Mouse (Mus musculus) lung, postnatal 10 days (tissue): ENCODE measurements around the gene Fam98c.
"Not testable (repeated sequence)": the region's sequence is repeated elsewhere in the genome, so short reads cannot be mapped to it uniquely, and the experiment has no call there.

Source experiments
- DNase-seq: peaks from one replicate; pipeline ENCODE4 v3.0.0; 2021

The Fam98c gene

DNA sequence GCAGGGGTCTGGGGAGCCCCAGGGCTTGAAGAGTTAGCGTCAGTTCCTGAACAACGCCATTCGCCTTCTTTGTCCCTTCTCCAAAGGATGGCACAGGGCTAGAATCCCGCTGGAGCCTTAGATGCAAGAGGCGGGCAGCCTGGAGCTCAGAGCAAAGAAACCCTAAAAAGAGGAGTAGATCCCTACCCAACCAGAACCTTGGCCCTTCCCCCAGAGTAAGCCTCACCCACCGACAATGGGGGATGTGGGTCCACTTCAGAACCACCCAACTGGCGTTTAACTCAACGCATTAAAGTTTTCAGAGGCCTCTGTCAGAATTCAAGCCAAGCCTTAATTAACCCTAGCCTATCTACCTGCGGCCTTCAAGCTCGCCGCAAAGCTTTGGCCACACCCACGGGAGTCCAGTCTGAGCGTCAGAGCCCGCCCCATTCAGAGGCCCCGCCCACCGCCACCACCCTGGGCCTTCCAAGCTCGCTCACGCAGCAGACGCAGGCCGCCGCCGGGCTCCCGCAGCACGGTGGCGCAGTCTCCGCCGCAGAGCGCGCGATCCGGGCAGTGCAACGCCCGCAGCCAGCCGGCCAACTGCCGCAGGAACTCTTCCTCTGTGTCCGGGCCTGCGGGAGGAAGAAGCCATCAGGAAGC lies 717 bp downstream of the Fam98c start:
- peak; percentile 94 for DNase-seq

DNA sequence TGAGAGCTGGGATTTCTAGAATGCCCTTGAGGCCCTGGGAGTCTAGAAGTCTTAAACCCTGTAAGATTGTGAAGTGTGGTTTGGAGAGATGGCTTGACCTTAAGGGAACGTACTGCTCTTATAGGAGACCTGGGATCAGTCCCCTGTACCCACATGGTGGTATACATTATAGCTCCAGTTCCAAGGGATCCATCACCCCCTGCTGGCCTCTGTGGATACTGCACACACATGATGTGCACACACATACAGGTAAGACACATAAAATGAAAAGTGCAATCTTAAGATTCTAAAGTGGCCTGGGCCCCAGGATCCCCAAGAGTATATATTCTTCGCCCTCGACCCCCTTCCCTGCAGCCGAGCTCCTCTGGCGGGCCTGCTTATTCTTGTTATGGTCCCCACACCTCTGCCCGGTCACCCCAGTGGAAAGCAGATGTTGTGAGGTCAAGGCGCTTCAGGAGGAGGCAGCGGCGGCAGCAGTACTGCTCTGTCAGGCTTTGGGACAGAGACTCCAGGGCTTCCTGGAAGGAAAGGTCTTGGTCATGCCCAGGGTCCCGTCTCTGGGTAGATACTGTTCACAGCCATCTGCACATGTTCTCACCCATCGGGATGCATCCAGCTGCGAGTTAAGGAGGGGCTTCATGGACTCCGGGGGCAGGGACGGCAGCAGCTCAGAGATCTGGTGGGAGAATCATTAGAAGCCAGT lies 1.9 kb downstream of the Fam98c start:
- DNase-seq: no peak

DNA sequence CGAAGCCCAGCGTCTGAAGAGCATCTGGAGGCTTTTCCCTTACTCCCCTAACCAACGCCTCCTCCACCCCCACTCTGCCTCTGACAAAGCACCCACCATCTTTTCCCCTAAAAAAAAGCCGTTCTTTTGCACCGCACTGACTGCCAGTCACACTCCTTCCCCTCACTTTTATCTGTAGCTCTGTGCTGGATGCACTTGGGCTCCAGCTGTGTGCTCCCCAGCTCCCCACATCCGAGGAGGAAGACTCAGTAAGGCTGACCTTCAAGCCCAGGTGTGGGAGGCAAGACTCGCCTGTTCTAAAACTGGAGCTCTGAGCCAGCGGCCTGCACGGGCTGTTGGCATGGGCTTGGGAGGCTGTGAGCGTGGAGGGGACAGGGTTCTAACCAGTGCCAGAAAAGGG lies 4.5 kb downstream of the Fam98c start:
- no peak for DNase-seq

DNA sequence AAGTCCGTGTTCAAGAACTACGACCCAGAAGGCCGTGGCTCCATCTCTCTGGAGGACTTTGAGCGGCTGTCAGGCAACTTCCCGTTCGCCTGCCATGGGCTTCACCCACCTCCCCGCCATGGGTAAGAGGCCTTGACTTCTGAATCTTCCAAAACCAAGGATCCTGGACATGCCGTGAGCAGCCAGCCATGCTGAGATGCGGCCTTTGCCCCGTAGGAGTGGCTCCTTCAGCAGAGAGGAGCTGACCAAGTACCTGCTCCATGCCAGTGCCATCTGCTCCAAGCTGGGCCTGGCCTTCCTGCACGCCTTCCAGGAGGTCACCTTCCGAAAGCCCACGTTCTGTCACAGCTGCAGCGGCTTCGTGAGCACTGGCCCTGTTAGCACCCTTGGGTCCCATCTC lies 7.3 kb downstream of the Fam98c start:
- no peak for DNase-seq

GRCm38 (mm10) chr7:29146625-29147367 lies 9.2 kb downstream of the Fam98c start:
- DNase-seq: no peak

DNA sequence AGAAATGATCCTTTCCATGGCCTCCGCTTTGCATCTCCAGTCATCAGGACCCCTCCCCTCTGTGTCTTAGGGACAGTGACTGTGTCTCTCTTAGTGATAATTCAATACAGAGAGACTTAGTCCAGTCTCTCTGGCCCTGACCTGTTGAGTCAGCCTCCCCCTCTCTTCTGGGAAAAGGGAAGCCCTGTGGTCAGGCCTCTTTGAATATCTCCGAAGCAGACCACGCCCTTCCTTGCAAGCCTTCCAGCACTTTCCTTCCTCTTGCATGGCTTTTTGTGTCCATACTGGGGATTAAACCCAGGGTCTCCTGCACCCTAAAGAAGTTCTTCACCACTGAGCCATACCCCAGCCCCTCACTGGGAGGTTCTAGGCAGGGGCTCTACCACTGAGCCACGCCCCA lies 12.0 kb downstream of the Fam98c start:
- no peak for DNase-seq

DNA sequence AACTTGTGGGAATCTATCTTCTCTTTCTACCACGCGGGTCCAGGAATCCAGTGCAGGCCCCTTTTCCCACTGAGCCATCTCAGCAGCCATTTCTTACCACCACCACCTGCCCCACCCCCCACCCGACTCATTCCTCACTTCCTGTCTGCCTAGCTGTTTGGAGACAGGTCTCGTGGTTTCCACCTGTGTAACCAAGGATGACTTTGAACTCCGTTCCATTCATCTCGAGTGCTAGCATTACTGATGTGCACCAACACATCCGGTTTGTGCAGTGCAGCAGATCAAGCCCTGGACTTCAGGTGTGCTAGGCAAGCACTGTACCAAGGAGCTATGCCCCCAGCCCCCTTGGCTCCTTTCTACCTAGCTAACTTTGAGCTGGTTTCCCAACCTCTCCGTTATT lies 14.6 kb downstream of the Fam98c start:
- no peak for DNase-seq

- DNase-seq: not testable (repeated sequence)
Observed at GRCm38 (mm10) chr7:29139237-29139636, 16.8 kb downstream of the Fam98c start.

DNA sequence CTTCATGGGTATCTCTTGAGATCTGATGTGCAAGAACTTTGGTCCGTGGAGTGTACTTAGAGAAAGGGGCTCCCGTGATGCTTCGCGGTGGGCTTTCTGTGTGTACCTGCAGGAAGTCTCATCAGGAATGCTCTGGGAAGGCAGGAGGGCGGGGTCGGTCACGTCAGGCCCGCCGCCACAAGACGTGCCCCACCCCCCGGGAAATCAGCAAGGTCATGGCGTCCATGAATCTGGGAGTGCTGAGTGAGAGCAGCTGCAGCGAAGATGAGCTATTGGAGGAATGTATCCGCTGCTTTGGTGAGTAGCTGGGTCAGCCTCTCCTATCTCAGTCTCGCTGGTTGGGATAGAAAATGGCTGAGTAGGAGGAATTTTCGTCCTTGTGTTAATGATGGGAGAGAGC lies 18.6 kb downstream of the Fam98c start:
- DNase-seq: no peak

DNA sequence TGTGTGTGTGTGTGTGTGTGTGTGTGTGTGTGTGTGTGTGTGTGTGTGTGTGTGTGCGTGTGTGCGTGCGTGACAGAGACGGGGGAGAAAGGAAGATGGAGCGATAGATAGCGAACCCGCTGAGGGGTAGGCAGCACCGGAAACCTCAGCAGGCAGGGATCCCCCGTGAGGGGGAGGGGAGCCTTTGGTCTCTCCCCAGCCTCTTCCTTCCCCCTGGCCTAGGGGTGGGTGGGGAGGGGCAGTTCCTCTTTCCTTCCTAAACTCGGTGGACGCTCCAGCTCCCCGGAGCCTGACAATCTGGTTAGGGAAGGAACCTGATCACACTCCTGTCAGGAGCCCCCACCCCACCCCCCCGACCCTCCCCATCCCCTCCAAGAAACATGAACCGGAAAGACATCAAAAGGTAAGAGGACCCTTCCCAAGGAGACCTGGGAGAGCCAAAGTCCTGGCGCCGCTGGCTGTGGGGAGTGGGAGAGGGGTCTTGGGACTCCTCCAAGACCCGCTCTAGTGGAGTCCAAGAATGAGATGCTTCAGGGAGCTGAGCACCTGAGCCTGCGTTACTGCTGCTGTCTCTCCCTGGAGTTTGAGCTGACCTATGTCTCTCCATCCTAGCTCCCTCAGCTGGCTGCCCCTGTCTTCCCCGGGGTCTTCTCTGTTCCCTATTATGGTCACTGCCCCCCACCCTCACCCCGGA lies 21.2 kb downstream of the Fam98c start, which contains the start of gene Rasgrp4:
Rasgrp4 (plus strand) TSS at position 159 of the 694 bp plus-strand sequence.
- DNase-seq: peak; percentile 50

DNA sequence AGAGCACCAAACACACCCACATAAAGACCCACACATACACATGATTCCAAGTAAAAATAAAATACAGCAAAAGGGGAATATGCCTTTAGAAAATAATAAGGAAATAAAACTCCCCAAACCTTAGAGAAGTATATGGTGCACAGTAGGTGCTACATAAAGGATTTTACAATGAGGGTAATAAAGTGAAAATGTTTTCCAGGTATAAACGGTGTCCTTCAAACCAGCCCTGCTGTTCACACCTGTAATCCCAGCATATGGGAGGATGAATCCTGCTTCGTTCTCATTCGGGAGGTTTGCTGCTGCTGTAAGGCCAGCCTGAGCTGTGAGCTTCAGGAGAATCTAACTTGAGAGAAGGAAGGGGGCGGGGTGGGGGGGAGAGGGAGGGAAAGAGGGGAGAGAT lies 21.8 kb downstream of the Fam98c start:
- DNase-seq: no peak

DNA sequence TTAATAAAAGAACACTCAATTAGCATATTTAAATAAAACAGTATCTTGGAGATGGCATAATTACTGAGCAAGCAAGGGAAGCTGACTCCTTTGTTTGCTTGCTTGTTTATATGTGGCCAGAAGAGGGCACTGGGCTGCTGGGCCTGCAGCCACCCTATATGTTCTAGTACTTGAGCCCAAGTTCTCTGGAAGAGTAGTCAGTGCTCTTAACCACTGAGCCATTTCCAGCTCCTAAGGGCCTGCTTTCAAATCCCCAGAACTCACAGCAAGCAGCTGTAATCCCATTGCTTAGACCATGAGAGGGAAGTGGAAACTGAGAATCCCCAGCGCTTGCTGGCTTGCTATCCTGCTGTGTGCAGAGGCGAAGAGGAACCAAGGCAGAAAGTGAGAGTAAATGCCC lies 27.3 kb downstream of the Fam98c start:
- no peak for DNase-seq

GRCm38 (mm10) chr7:29126173-29126915 lies 29.7 kb downstream of the Fam98c start:
- DNase-seq: peak; percentile 78

GRCm38 (mm10) chr7:29124970-29125369 lies 31.1 kb downstream of the Fam98c start, which contains the start of gene Ryr1:
Gene Ryr1, minus strand, starts transcription at chr7:29125179.
- DNase-seq: peak; percentile 82

DNA sequence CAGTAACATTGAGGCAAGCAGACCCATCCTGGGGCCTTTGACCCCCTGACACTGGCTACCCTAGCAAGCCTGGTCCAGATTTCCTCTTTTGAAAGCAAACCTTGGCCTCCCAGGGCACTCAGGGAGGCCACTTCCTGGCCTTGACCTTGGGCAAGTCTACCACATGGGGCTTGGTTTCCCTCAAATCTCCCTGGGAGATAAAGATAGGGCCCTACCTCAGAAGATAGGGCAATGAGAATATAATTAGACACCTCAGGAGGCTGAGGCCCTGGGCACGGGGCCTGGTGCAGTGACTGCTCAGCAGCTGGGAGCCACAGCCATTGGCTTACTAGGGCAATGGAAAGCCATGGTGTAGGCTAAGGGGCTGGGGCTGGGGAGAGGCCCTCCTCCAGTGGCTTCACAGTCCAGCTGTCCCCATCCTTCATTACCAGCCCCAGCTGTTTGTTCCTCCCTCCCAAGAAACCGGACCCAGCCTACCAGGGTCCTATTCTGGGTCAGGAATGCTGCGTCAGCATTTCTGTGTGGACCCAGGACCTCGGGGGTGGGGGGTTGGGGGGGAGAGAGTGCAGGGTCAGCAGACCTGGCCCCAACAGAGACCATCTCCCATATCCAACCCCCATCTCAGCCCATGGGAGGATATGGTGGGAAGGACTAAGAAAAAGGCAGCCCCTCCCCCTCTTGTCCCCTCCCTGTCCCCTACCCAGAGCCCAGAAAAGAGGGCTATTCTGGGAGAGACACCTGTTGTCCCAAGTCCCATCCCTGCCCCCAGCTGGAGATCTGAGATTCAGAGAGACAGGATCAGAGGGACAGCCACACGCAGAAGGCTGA lies 32.3 kb downstream of the Fam98c start:
- no peak for DNase-seq

- no peak for DNase-seq
Observed at GRCm38 (mm10) chr7:29122821-29123220, 33.2 kb downstream of the Fam98c start.

- DNase-seq: no peak
Observed at GRCm38 (mm10) chr7:29119526-29119925, 36.5 kb downstream of the Fam98c start.

DNA sequence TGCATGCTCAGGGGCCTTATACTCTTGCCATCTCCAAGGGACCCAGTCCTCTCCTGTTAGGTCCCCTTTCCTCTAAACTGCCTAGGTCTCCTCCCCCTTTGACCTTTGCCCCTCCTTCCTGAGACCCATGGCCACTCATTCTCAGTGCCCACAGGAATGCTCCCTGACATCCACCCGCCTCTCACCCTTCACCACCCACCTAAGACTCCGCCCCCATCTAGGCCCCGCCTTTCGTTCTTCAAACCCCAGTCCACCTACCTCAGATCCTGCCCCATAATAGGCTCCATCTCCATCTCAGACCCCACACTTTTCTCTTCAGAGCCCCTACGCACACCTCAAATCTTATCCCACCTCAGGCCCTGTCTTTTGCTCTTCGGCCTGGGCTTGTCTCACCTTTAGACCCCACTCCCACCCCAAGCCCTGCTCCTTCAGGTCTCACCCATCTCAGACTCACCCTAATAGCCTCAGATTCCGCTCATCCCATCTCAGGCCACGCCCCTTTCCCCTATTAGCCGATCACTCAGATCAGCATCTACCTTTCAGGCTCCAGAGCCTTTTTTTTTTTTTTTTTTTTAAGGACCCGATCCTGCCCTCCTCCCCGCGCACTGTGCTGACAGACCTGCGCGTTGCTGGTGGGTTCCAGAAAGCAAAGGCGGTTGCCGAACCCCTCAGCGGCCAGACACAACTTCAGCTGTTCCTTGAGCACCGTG lies 37.7 kb downstream of the Fam98c start:
- no peak for DNase-seq

GRCm38 (mm10) chr7:29108992-29109955 lies 46.8 kb downstream of the Fam98c start:
- peak; percentile 77 for DNase-seq
